Mouse (Mus musculus) spleen, postnatal 14 days (tissue): Measurements from ENCODE around the gene Cnnm2.

Experiments used
- DNase-seq, 2 experiments: peaks; one replicate each; pipeline ENCODE4 v3.0.0; 2021 to 2022; ENCODE audit warnings: low spot score in 2 of 2

Gene Cnnm2

GRCm38 (mm10) chr19:46929044-46929587 is 167.7 kb downstream of the Cnnm2 start:
- no peak for DNase-seq
